Mouse (Mus musculus) forebrain, postnatal 0 days (tissue): ENCODE measurements at regions not wholly inside any gene's neighbourhood (a gene's known extent, or its start where the extent isn't known, plus 50 kb on each side); places are given as distances from the start of the nearest gene placed in this dataset.

Experiments used
- ATAC-seq: fragments of 200-750 bp; cut with Nextera tagmentation; 2 replicates; pipeline ENCODE4 v1.8.0; 2017; ENCODE audit warnings: mild to moderate bottlenecking, moderate library complexity
- DNase-seq: peaks from one replicate; pipeline ENCODE4 v3.0.0-alpha.2; 2015
- H3K27ac ChIP-seq: fragments of 300-500 bp; sonication (generic); 2 replicates; pipeline ENCODE4 v1.5.1; 2014; ENCODE audit warnings: low read depth, mild to moderate bottlenecking, antibody characterized with exemption, low read length, moderate library complexity, mixed read lengths
- H3K27me3 ChIP-seq: fragments of 300-500 bp; sonication (generic); 2 replicates; pipeline ENCODE4 v1.6.1; 2014; ENCODE audit warnings: mild to moderate bottlenecking, low read length, mixed read lengths; ENCODE audit not compliant: insufficient read depth
- H3K36me3 ChIP-seq: fragments of 300-500 bp; sonication (generic); 2 replicates; pipeline ENCODE4 v1.6.1; 2014; ENCODE audit warnings: mild to moderate bottlenecking, moderate library complexity; ENCODE audit not compliant: insufficient read depth
- H3K4me1 ChIP-seq: fragments of 300-500 bp; sonication (generic); 2 replicates; pipeline ENCODE4 v1.6.1; 2014; ENCODE audit warnings: antibody characterized with exemption; ENCODE audit not compliant: insufficient read depth
- H3K4me2 ChIP-seq: fragments of 300-500 bp; sonication (generic); 2 replicates; pipeline ENCODE4 v1.6.1; 2014; ENCODE audit warnings: low read depth, mild to moderate bottlenecking, moderate library complexity
- H3K4me3 ChIP-seq: fragments of 300-500 bp; sonication (generic); 2 replicates; pipeline ENCODE4 v1.5.1; 2014; ENCODE audit warnings: low read depth, low read length, mixed read lengths
- H3K9ac ChIP-seq: fragments of 300-500 bp; sonication (generic); 2 replicates; pipeline ENCODE4 v1.6.1; 2014; ENCODE audit warnings: mild to moderate bottlenecking
- H3K9me3 ChIP-seq: fragments of 300-500 bp; sonication (generic); 2 replicates; pipeline ENCODE4 v1.6.1; 2016; ENCODE audit warnings: low read length
- CTCF ChIP-seq: sonication (generic); IDR thresholded peaks from 2 replicates; pipeline ENCODE4 v1.5.1; 2016; ENCODE audit warnings: antibody characterized with exemption, control low read depth, low read depth
- WGBS: fragments of 180-500 bp; shearing (Covaris S2); extraction: QIAGEN DNeasy Blood & Tissue Kit; methylation state at CpG from one replicate; pipeline ENCODE4 v1.1.7; 2014; 5-methylcytosine and 5-hydroxymethylcytosine counted together

GRCm38 (mm10) chr2:133113642-133114041 lies 167.9 kb upstream of the Fermt1 start:
- WGBS: 26% methylated on average over 10 of the region's 10 CpGs
- no peaks in the 10 kb centered on the region for H3K4me1 ChIP-seq
- no peaks in the 10 kb centered on the region for H3K27me3 ChIP-seq

GRCm38 (mm10) chr2:133118651-133119050 lies 172.9 kb upstream of the Fermt1 start:
- Histone ChIP-seq H3K27ac (no peak overlapping the region), H3K9me3 (no peaks in the 10 kb centered on the region), H3K9ac (no peak overlapping the region), H3K36me3 (no peaks in the 10 kb centered on the region), H3K4me1 (no peaks in the 10 kb centered on the region), H3K27me3 (no peaks in the 10 kb centered on the region), H3K4me3 (no peak overlapping the region), H3K4me2 (no peak overlapping the region)
- TF ChIP-seq CTCF: no peak
- WGBS: 92% methylated on average over 14 of the region's 14 CpGs
- DNase-seq (no peak), ATAC-seq (no peak)

More at GRCm38 (mm10) chr2:133113642-133114041, 167.9 kb upstream of the Fermt1 start:
- DNase-seq (peak; percentile 85), ATAC-seq (peak; percentile 53; the same call in 1 of the 2 replicates)
- no peak overlapping the region for H3K4me3 ChIP-seq
- H3K9me3 ChIP-seq: no peaks in the 10 kb centered on the region
- H3K27ac ChIP-seq: no peak overlapping the region
- peak; percentile 94 for TF ChIP-seq CTCF
- no peak overlapping the region for H3K4me2 ChIP-seq
- H3K9ac ChIP-seq: no peak overlapping the region
- no peaks in the 10 kb centered on the region for H3K36me3 ChIP-seq

GRCm38 (mm10) chr2:133125212-133125801 lies 179.6 kb upstream of the Fermt1 start:
- DNase-seq: peak; percentile 3
- H3K4me2 ChIP-seq: no peak overlapping the region
- no peak overlapping the region for H3K9ac ChIP-seq
- ATAC-seq: peak; percentile 50
- H3K9me3 ChIP-seq: no peaks in the 10 kb centered on the region
- H3K36me3 ChIP-seq: no peaks in the 10 kb centered on the region
- no peaks in the 10 kb centered on the region for H3K27me3 ChIP-seq
- 81% methylated on average over 1 of the region's 1 CpGs for WGBS
- no peaks in the 10 kb centered on the region for H3K4me1 ChIP-seq
- H3K27ac ChIP-seq: no peak overlapping the region
- no peak for TF ChIP-seq CTCF
- H3K4me3 ChIP-seq: no peak overlapping the region

- no peaks in the 10 kb centered on the region for H3K27me3 ChIP-seq
- no peak for TF ChIP-seq CTCF
- no peak overlapping the region for H3K27ac ChIP-seq
- no peak overlapping the region for H3K4me3 ChIP-seq
- no peaks in the 10 kb centered on the region for H3K36me3 ChIP-seq
- no peaks in the 10 kb centered on the region for H3K4me1 ChIP-seq
- no peak for DNase-seq
- H3K9ac ChIP-seq: no peak overlapping the region
- WGBS: 76% methylated on average over 3 of the region's 3 CpGs
- no peaks in the 10 kb centered on the region for H3K9me3 ChIP-seq
- H3K4me2 ChIP-seq: no peak overlapping the region
- no peak for ATAC-seq
These were observed 189.2 kb upstream of the Fermt1 start for GRCm38 (mm10) chr2:133134878-133135277.

GRCm38 (mm10) chr2:133138877-133139276 lies 193.2 kb upstream of the Fermt1 start:
- ATAC-seq (no peak), DNase-seq (no peak)
- H3K27me3 ChIP-seq: no peaks in the 10 kb centered on the region
- H3K9ac ChIP-seq: no peak overlapping the region
- H3K27ac ChIP-seq: no peak overlapping the region
- no peaks in the 10 kb centered on the region for H3K9me3 ChIP-seq
- H3K36me3 ChIP-seq: no peaks in the 10 kb centered on the region
- no peak overlapping the region for H3K4me3 ChIP-seq
- H3K4me2 ChIP-seq: no peak overlapping the region
- 94% methylated on average over 4 of the region's 4 CpGs for WGBS
- TF ChIP-seq CTCF: no peak
- H3K4me1 ChIP-seq: no peaks in the 10 kb centered on the region

- ATAC-seq: no peak
- TF ChIP-seq CTCF: no peak
- H3K9me3 ChIP-seq: no peaks in the 10 kb centered on the region
- WGBS: 84% methylated on average over 6 of the region's 6 CpGs
- no peak for DNase-seq
- no peaks in the 10 kb centered on the region for H3K36me3 ChIP-seq
- no peak overlapping the region for H3K27ac ChIP-seq
- no peak overlapping the region for H3K4me3 ChIP-seq
- H3K27me3 ChIP-seq: no peaks in the 10 kb centered on the region
- no peak overlapping the region for H3K4me2 ChIP-seq
- H3K9ac ChIP-seq: no peak overlapping the region
- no peaks in the 10 kb centered on the region for H3K4me1 ChIP-seq
These were observed 195.8 kb upstream of the Fermt1 start for GRCm38 (mm10) chr2:133141341-133142035.

- Histone ChIP-seq H3K27me3 (no peaks in the 10 kb centered on the region), H3K36me3 (no peaks in the 10 kb centered on the region), H3K4me1 (no peaks in the 10 kb centered on the region), H3K27ac (no peak overlapping the region), H3K9ac (no peak overlapping the region), H3K4me3 (no peak overlapping the region), H3K4me2 (no peak overlapping the region), H3K9me3 (no peaks in the 10 kb centered on the region)
- ATAC-seq: no peak
- WGBS: 77% methylated on average over 1 of the region's 1 CpGs
- TF ChIP-seq CTCF: no peak
- DNase-seq: no peak
These were observed 206.8 kb upstream of the Fermt1 start for GRCm38 (mm10) chr2:133152461-133152860.
